Mouse (Mus musculus) hindbrain, postnatal 0 days (tissue): Measurements from ENCODE around the gene Mtfr1l. TPM values are rescaled to one million over a fixed set of nuclear protein-coding genes. Genes with fewer than 3 reads are reported as not detected.

Experiments
- ATAC-seq: fragments of 200-750 bp; cut with Nextera tagmentation; 2 replicates; pipeline ENCODE4 v1.8.0; 2017; ENCODE audit warnings: mild to moderate bottlenecking, moderate TSS enrichment, moderate library complexity
- DNase-seq: peaks from one replicate; pipeline ENCODE4 v3.0.0-alpha.2; 2015; ENCODE audit warnings: low spot score
- H3K27ac ChIP-seq: fragments of 300-500 bp; sonication (generic); 2 replicates; pipeline ENCODE4 v1.5.1; 2014; ENCODE audit warnings: mild to moderate bottlenecking
- H3K27me3 ChIP-seq: fragments of 300-500 bp; sonication (generic); 2 replicates; pipeline ENCODE4 v1.6.1; 2014; ENCODE audit warnings: low read length, mixed read lengths; ENCODE audit not compliant: insufficient read depth
- H3K36me3 ChIP-seq: fragments of 300-500 bp; sonication (generic); 2 replicates; pipeline ENCODE4 v1.6.1; 2014; ENCODE audit warnings: low read length, mixed read lengths; ENCODE audit not compliant: insufficient read depth
- H3K4me1 ChIP-seq: fragments of 300-500 bp; sonication (generic); 2 replicates; pipeline ENCODE4 v1.6.1; 2014; ENCODE audit warnings: antibody characterized with exemption, low read length, mixed read lengths; ENCODE audit not compliant: insufficient read depth
- H3K4me2 ChIP-seq: fragments of 300-500 bp; sonication (generic); 2 replicates; pipeline ENCODE4 v1.6.1; 2014; ENCODE audit warnings: low read depth, mild to moderate bottlenecking, low read length, moderate library complexity, mixed read lengths
- H3K4me3 ChIP-seq: fragments of 300-500 bp; sonication (generic); 2 replicates; pipeline ENCODE4 v1.5.1; 2014; ENCODE audit warnings: low read length
- H3K9ac ChIP-seq: fragments of 300-500 bp; sonication (generic); replicated peaks from 2 replicates; pipeline ENCODE4 v1.6.1; 2014; ENCODE audit warnings: mild to moderate bottlenecking, low read length, moderate library complexity, mixed read lengths
- H3K9me3 ChIP-seq: fragments of 300-500 bp; sonication (generic); 2 replicates; pipeline ENCODE4 v1.6.1; 2016; ENCODE audit warnings: low read length, mixed read lengths
- CTCF ChIP-seq: IDR thresholded peaks from 2 replicates; pipeline ENCODE4 v1.5.1; 2016; ENCODE audit warnings: antibody characterized with exemption, control low read depth, low read depth
- WGBS: fragments of 180-500 bp; shearing (Covaris S2); extraction: QIAGEN DNeasy Blood & Tissue Kit; methylation state at CpG from one replicate; pipeline ENCODE4 v1.1.7; 2014; 5-methylcytosine and 5-hydroxymethylcytosine counted together
- polyA plus RNA-seq: library from polyadenylated mRNA; unstranded; fragments of >200 nt; fragmentation: Nextera tagmentation; extraction: Ambion mirVana; gene quantifications from 2 replicates; pipeline ENCODE4 v1.2.1, GENCODE M21; 2015
- total RNA-seq: library from RNA; depleted of rRNA; stranded (reverse); fragments of >200 nt; gene quantifications from 2 replicates; pipeline ENCODE4 v1.2.3, GENCODE M21; 2014; rRNA removed

Gene Mtfr1l
- total RNA-seq (133 and 146 TPM in 2 replicates), polyA plus RNA-seq (177 and 182 TPM in 2 replicates)

GRCm38 (mm10) chr4:134534932-134535786, at the start of gene Mtfr1l:
Gene Mtfr1l (minus strand): TSS chr4:134535387.
- peak; percentile 98 for DNase-seq
- ATAC-seq, result peak; percentile 97
- TF ChIP-seq CTCF, result no peak
- Histone ChIP-seq H3K27me3 (no peaks in the 10 kb centered on the region), H3K9me3 (no peaks in the 10 kb centered on the region), H3K4me1 (peaks cover 19% of the 10 kb centered on the region), H3K4me2 (peak within 1 kb of the TSS; percentile 96), H3K27ac (peak within 1 kb of the TSS; percentile 92), H3K36me3 (peaks cover 7% of the 10 kb centered on the region; the same call in 1 of the 2 replicates), H3K9ac (peak within 1 kb of the TSS; percentile 89), H3K4me3 (peak within 1 kb of the TSS; percentile 96)
- under 1% methylated on average over 68 of the region's 71 CpGs for WGBS

GRCm38 (mm10) chr4:134583513-134583912, 48.3 kb upstream of the Mtfr1l start:
- peak; percentile 65 for TF ChIP-seq CTCF
- Histone ChIP-seq H3K9me3 (no peaks in the 10 kb centered on the region), H3K4me2 (no peak overlapping the region), H3K4me3 (no peak overlapping the region), H3K36me3 (no peaks in the 10 kb centered on the region), H3K27me3 (no peaks in the 10 kb centered on the region), H3K9ac (no peak overlapping the region), H3K27ac (no peak overlapping the region), H3K4me1 (peaks cover 12% of the 10 kb centered on the region; the same call in 1 of the 2 replicates)
- no peak for ATAC-seq
- WGBS, result 70% methylated on average over 3 of the region's 3 CpGs
- DNase-seq, result no peak

- no peak overlapping the region for H3K9ac ChIP-seq
- DNase-seq, result peak; percentile 40
- 0 out of 2 replicates have a peak, but pooled peaks cover 12% of the 10 kb centered on the region for H3K4me1 ChIP-seq
- 0 out of 2 replicates have a peak, but pooled peaks have one; percentile 41 for ATAC-seq
- H3K27me3 ChIP-seq, result no peaks in the 10 kb centered on the region
- H3K4me2 ChIP-seq, result no peak overlapping the region
- no peaks in the 10 kb centered on the region for H3K9me3 ChIP-seq
- no peaks in the 10 kb centered on the region for H3K36me3 ChIP-seq
- no peak for TF ChIP-seq CTCF
- WGBS, result 46% methylated on average over 8 of the region's 8 CpGs
- peak overlapping the region; percentile 65; the same call in 1 of the 2 replicates for H3K27ac ChIP-seq
- H3K4me3 ChIP-seq, result no peak overlapping the region
Measured at GRCm38 (mm10) chr4:134581365-134581764, 46.2 kb upstream of the Mtfr1l start.

GRCm38 (mm10) chr4:134580351-134581148, 45.4 kb upstream of the Mtfr1l start:
- H3K27me3 ChIP-seq, result no peaks in the 10 kb centered on the region
- 54% methylated on average over 15 of the region's 15 CpGs for WGBS
- ATAC-seq (peak; percentile 22; the same call in 1 of the 2 replicates), DNase-seq (peak; percentile 68)
- H3K4me3 ChIP-seq, result no peak overlapping the region
- H3K4me2 ChIP-seq, result no peak overlapping the region
- 0 out of 2 replicates have a peak, but pooled peaks cover 12% of the 10 kb centered on the region for H3K4me1 ChIP-seq
- no peaks in the 10 kb centered on the region for H3K9me3 ChIP-seq
- H3K9ac ChIP-seq, result no peak overlapping the region
- peak overlapping the region; percentile 65; the same call in 1 of the 2 replicates for H3K27ac ChIP-seq
- no peaks in the 10 kb centered on the region for H3K36me3 ChIP-seq
- no peak; the same call in 1 of the 2 replicates for TF ChIP-seq CTCF

GRCm38 (mm10) chr4:134579620-134580019, 44.4 kb upstream of the Mtfr1l start:
- ATAC-seq, result no peak

GRCm38 (mm10) chr4:134579212-134579611, 44.0 kb upstream of the Mtfr1l start:
- Histone ChIP-seq H3K27me3 (no peaks in the 10 kb centered on the region), H3K27ac (no peak overlapping the region), H3K4me1 (0 out of 2 replicates have a peak, but pooled peaks cover 12% of the 10 kb centered on the region), H3K9me3 (no peaks in the 10 kb centered on the region), H3K4me2 (no peak overlapping the region), H3K4me3 (no peak overlapping the region), H3K36me3 (peaks cover 5% of the 10 kb centered on the region; the same call in 1 of the 2 replicates), H3K9ac (no peak overlapping the region)
- peak; percentile 39 for TF ChIP-seq CTCF
- DNase-seq (no peak), ATAC-seq (no peak)
- 15% methylated on average over 11 of the region's 11 CpGs for WGBS

More at GRCm38 (mm10) chr4:134579620-134580019, 44.4 kb upstream of the Mtfr1l start:
- Histone ChIP-seq H3K4me1 (0 out of 2 replicates have a peak, but pooled peaks cover 12% of the 10 kb centered on the region), H3K27me3 (no peaks in the 10 kb centered on the region), H3K36me3 (peaks cover 1% of the 10 kb centered on the region; the same call in 1 of the 2 replicates), H3K4me3 (no peak overlapping the region), H3K27ac (peak overlapping the region; percentile 65; the same call in 1 of the 2 replicates), H3K4me2 (no peak overlapping the region), H3K9ac (no peak overlapping the region), H3K9me3 (no peaks in the 10 kb centered on the region)
- WGBS, result 35% methylated on average over 4 of the region's 5 CpGs
- no peak for TF ChIP-seq CTCF
- DNase-seq, result no peak
